Mouse (Mus musculus) B cell, adult 67 days (primary cell): Measurements from ENCODE around the gene Actr3b. TPM values are rescaled to one million over a fixed set of nuclear protein-coding genes. Genes with fewer than 3 reads are reported as not detected.

Experiments used
- total RNA-seq, 2 experiments: library from RNA; stranded (reverse); gene quantifications; 4 replicates each; pipeline ENCODE4 v1.2.4; 2023

Actr3b gene
- total RNA-seq = 1 to 10 TPM; 8.7 to 9.4 TPM

DNA sequence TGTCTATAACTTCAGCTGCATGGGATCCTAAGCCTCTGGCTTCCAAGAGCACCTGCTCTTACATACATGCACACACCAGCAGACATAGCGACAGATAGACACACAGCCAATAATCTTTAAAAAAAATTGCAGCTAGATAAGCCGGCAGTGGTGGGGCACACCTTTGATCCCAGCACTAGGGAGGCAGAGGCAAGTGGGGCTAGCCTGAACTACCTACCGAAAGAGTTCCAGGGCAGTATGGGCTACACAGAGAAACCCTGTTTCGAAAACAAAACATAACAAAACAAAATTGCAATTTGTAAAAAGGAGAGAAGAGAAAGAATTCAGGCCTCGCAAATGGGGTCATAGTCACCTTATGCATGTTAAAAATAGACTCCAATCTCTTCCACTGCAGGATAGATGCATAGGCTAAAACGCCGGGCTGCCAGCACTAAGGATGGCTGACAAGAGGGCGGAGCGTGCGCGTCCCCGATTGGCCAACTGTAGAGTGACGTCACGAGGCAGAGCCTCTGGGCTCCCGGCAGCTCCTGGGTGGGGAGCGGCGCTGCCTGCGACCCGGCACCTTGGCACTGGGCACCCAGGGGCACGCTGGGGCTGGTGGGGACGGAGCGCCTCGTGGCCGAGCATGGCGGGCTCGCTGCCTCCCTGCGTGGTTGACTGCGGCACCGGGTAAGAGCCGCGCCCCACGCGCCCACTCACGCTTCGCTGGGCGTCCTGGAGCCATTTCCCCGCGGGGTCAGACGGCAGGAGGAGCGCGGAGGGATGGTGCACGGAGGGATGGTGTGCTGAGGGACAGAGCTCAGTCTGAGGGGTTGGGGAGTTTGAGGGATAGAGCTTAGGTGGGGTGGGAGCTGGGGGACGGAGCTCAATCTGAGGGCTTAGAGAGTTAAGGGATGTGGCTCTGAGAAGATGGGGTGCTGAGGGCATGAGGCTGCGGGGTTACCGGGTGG is at the start of gene Actr3b:
TSS of gene Actr3b (plus strand) at position 538 of the 950 bp plus-strand sequence.

Other genes with a start within 250 kb of the Actr3b start
- gene Cct8l1, start 243.9 kb upstream of the Actr3b start, total RNA-seq = not detected
- 10 to 100 TPM in 1 of 2 experiments, 1 to 10 TPM in 1; 8.6 to 11.7 TPM for gene Xrcc2, start 54.2 kb upstream of the Actr3b start, total RNA-seq
- gene Gm21663, start 182.4 kb downstream of the Actr3b start, total RNA-seq = not detected
- gene Gm21671, start 194.4 kb downstream of the Actr3b start, total RNA-seq = not detected
- not detected for gene Gm21680, start 212.7 kb downstream of the Actr3b start, total RNA-seq
- gene Gm21698, start 228.7 kb downstream of the Actr3b start, total RNA-seq = not detected
- gene Gm1979, start 244.8 kb downstream of the Actr3b start, total RNA-seq = not detected